Mouse (Mus musculus) spleen, adult 12 weeks (tissue): Measurements from ENCODE around the gene Gm8374.
"Not testable (repeated sequence)": the region's sequence is repeated elsewhere in the genome, so short reads cannot be mapped to it uniquely, and the experiment has no call there.

Experiments used
- DNase-seq: peaks from one replicate; pipeline ENCODE4 v3.0.0; 2022; ENCODE audit warnings: low spot score

Gene Gm8374

DNA sequence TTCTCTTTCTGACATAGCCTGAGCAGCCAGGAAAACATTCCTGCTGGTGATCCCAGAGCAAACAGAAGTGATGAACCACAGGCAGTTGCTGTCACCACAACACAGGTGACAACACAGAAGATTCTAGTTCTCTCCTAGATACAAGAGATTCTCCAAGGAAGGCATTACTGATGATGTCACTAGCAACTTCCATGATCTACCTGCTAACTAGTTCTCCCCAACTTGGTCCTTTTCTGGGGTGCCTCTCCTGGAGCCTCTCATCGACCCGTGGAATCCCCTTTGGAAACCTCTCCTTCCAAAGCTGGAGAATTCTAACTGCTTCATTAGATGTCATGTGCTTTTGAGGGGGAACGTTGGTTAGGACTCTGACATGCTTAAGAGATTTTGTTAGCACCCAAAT is at the start of gene Gm8374:
Gm8374 (minus strand) TSS at position 101 of the 400 bp plus-strand sequence.
- DNase-seq: not testable (repeated sequence)

DNA sequence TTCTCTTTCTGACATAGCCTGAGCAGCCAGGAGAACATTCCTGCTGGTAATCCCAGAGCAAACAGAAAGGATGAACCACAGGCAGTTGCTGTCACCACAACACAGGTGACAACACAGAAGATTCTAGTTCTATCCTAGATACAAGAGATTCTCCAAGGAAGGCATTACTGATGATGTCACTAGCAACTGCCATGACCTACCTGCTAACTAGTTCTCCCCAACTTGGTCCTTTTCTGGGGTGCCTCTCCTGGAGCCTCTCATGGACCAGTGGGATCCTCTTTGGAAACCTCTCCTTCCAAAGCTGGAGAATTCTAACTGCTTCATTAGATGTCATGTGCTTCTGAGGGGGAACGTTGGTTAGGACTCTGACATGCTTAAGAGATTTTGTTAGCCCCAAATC is 32.6 kb downstream of the Gm8374 start, which contains the start of gene Gm5797:
Gm5797 (minus strand) TSS at position 101 of the 400 bp plus-strand sequence.
- not testable (repeated sequence) for DNase-seq

DNA sequence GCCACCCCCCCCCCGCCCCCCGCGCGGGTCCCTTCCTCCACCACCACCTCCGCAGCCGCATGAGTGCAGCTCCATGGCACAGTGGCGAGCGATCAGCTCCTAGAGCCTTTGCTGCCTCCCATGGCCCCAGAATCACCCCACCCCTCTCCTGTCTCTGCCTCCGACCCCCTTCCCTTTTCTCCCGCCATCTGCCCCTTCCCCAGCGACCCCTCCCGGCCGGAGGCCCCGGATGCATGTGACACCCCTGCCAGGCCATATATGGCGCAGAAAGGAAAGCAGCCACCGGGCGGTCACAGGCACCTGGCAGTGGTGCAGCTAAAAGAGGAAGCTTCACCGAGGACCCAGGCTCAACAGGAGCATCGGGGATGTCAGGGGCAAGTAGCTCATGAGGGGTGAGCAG is 49.8 kb downstream of the Gm8374 start:
- DNase-seq: not testable (repeated sequence)

DNA sequence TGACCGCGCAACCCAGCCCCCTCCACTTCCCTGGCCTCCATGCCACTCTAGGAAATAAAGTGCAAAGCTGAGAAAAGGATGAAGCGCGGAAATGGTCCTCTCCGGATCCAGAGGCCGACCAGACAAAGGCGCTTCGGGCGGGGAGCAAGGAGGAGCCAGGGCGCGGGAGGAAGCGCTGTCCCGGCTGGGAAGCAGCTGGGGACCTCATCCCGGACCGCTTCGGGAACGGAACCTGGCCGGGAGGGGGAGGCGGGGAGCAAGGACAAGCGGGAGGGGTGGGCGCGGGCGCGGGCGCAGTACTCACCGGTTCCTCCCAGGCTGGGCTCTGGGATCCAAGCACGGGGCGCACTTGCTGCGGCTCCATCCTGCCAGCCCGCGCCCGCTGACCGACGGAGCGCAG is 50.3 kb downstream of the Gm8374 start, which contains the start of gene Gm3739:
Gm3739 (minus strand) TSS at position 389 of the 400 bp plus-strand sequence.
- DNase-seq: not testable (repeated sequence)
